Mouse (Mus musculus): ENCODE data around the gene Pgf. TPM values are rescaled to one million over a fixed set of nuclear protein-coding genes. Genes with fewer than 3 reads are reported as not detected.
A peak's percentile ranks its signal among the peaks of the same experiment; 100 is the strongest.

Pgf gene
- polyA plus RNA-seq, 1 experiment from 2014 or later: 9.9 TPM

- Histone ChIP-seq H3K9ac (ENCODE audit: low read length) (no peak overlapping the region), H3K4me3 (ENCODE audit: low read length) (no peak overlapping the region), H3K27ac (ENCODE audit: low read length) (peak overlapping the region; percentile 65), H3K9me3 (ENCODE audit: control insufficient read depth, low read length) (no peaks in the 10 kb centered on the region), H3K36me3 (ENCODE audit: control insufficient read depth, insufficient read depth, low read length) (no peaks in the 10 kb centered on the region), H3K4me1 (replicated peaks; ENCODE audit: control insufficient read depth, insufficient read depth, low read length) (peaks cover 42% of the 10 kb centered on the region), H3K4me2 (ENCODE audit: low read depth, low read length) (no peak overlapping the region), H3K27me3 (ENCODE audit: control insufficient read depth, insufficient read depth, low read depth, low read length) (no peaks in the 10 kb centered on the region)
- peak; percentile 83 for ATAC-seq (ENCODE audit: low read depth)
- 15% methylated on average over 4 of the region's 4 CpGs for WGBS
These were observed 17.0 kb upstream of the Pgf start for GRCm38 (mm10) chr12:85194623-85195018.

DNA sequence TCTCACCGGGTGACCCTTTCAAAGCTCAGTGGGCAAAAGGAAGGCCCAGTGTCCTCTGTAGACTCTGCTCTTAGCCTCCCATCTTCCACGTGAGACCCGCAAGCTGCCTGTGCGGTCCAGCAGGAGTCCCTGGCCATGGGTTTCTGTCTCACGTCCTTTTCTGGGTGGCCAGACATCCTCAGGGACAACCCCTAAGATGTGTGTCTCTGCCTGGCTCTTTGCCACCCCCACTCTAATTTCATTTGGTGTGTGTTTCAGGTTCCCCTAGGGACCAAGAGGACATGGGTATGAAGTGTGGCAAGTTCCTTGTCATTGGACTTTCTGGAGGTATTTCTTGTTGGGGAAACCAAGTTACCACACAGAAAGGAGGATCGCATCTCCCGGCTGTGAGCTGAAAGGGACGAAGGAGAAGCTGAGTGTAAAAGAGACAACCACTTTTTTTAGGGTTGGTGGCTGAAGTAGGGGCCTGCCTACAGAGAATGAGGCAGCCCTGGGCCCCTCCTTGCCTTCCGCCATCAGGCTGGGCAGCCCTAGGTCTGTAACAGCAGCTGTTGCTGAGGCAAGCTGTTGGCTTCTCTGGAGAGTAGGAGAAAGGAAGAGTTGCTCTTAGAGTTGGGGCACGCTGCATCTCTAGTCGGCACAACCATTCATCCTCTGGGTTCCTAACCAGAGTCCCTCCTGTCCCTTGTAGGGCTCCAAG is 16.5 kb upstream of the Pgf start:
- H3K4me1 ChIP-seq (replicated peaks; ENCODE audit: control insufficient read depth, insufficient read depth, low read length): peaks cover 42% of the 10 kb centered on the region
- H3K36me3 ChIP-seq (ENCODE audit: control insufficient read depth, insufficient read depth, low read length): no peaks in the 10 kb centered on the region
- 76% methylated on average over 11 of the region's 11 CpGs for WGBS
- no peak for ATAC-seq (ENCODE audit: low read depth)
- no peak overlapping the region for H3K4me3 ChIP-seq (ENCODE audit: low read length)
- no peak overlapping the region for H3K4me2 ChIP-seq (ENCODE audit: low read depth, low read length)
- H3K27ac ChIP-seq (ENCODE audit: low read length): peak overlapping the region; percentile 65
- H3K9me3 ChIP-seq (ENCODE audit: control insufficient read depth, low read length): no peaks in the 10 kb centered on the region
- H3K9ac ChIP-seq (ENCODE audit: low read length): no peak overlapping the region
- H3K27me3 ChIP-seq (ENCODE audit: control insufficient read depth, insufficient read depth, low read depth, low read length): no peaks in the 10 kb centered on the region

- Histone ChIP-seq H3K9me3 (ENCODE audit: control insufficient read depth, low read length) (no peaks in the 10 kb centered on the region), H3K36me3 (ENCODE audit: control insufficient read depth, insufficient read depth, low read length) (no peaks in the 10 kb centered on the region), H3K27me3 (ENCODE audit: control insufficient read depth, insufficient read depth, low read depth, low read length) (no peaks in the 10 kb centered on the region), H3K4me3 (ENCODE audit: low read length) (no peak overlapping the region), H3K9ac (ENCODE audit: low read length) (no peak overlapping the region), H3K4me2 (ENCODE audit: low read depth, low read length) (no peak overlapping the region), H3K27ac (ENCODE audit: low read length) (no peak overlapping the region), H3K4me1 (replicated peaks; ENCODE audit: control insufficient read depth, insufficient read depth, low read length) (peaks cover 42% of the 10 kb centered on the region)
- 74% methylated on average over 10 of the region's 10 CpGs for WGBS
- no peak for ATAC-seq (ENCODE audit: low read depth)
These were observed 15.6 kb upstream of the Pgf start for GRCm38 (mm10) chr12:85193146-85193545.

DNA sequence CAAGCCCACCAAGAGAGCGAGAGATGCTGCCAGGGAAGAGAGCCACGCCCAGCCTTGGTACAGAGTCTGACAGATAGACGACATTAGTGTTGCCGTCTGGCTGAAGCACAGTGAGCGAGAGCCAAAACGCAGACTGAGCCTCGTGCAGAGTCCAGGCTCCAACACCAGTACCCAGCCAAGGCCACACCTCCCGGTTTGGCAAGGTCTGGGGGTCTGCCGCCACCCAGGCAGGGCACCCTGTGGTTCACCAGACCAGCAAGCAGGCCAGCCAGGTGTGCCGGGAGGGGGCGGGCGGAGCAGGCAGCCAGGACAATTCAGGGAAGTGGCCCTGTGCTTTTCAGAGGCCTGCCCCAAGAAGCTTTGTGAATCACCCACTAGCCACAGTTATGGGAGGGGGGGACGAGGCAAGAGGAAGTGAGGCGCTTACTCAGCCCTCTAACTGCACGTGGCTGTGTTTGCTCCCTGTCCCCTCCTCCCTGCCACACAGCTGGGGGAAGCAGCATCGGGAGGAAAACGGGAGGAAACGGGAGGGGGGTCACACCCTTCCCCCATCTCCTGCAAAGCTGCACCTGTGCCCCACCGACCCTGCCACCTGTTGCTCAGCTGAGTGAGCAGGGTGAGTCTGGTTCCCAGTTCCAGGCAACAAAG is 15.0 kb upstream of the Pgf start:
- ATAC-seq (ENCODE audit: low read depth): peak; percentile 44
- Histone ChIP-seq H3K9me3 (ENCODE audit: control insufficient read depth, low read length) (no peaks in the 10 kb centered on the region), H3K36me3 (ENCODE audit: control insufficient read depth, insufficient read depth, low read length) (no peaks in the 10 kb centered on the region), H3K9ac (ENCODE audit: low read length) (peak overlapping the region; percentile 49; the same call in 1 of the 2 replicates), H3K27me3 (ENCODE audit: control insufficient read depth, insufficient read depth, low read depth, low read length) (no peaks in the 10 kb centered on the region), H3K4me2 (ENCODE audit: low read depth, low read length) (peak overlapping the region; percentile 28; the same call in 1 of the 2 replicates), H3K4me1 (replicated peaks; ENCODE audit: control insufficient read depth, insufficient read depth, low read length) (peaks cover 36% of the 10 kb centered on the region), H3K4me3 (ENCODE audit: low read length) (no peak overlapping the region), H3K27ac (ENCODE audit: low read length) (peak overlapping the region; percentile 50; the same call in 1 of the 2 replicates)
- 18% methylated on average over 19 of the region's 19 CpGs for WGBS

- H3K27ac ChIP-seq (ENCODE audit: low read length): no peak overlapping the region
- no peak overlapping the region for H3K4me2 ChIP-seq (ENCODE audit: low read depth, low read length)
- no peak overlapping the region for H3K9ac ChIP-seq (ENCODE audit: low read length)
- no peak for ATAC-seq (ENCODE audit: low read depth)
- H3K9me3 ChIP-seq (ENCODE audit: control insufficient read depth, low read length): no peaks in the 10 kb centered on the region
- 69% methylated on average over 7 of the region's 7 CpGs for WGBS
- peaks cover 33% of the 10 kb centered on the region for H3K4me1 ChIP-seq (replicated peaks; ENCODE audit: control insufficient read depth, insufficient read depth, low read length)
- H3K4me3 ChIP-seq (ENCODE audit: low read length): no peak overlapping the region
- H3K36me3 ChIP-seq (ENCODE audit: control insufficient read depth, insufficient read depth, low read length): no peaks in the 10 kb centered on the region
- no peaks in the 10 kb centered on the region for H3K27me3 ChIP-seq (ENCODE audit: control insufficient read depth, insufficient read depth, low read depth, low read length)
These were observed 12.7 kb upstream of the Pgf start for GRCm38 (mm10) chr12:85190290-85190689.

DNA sequence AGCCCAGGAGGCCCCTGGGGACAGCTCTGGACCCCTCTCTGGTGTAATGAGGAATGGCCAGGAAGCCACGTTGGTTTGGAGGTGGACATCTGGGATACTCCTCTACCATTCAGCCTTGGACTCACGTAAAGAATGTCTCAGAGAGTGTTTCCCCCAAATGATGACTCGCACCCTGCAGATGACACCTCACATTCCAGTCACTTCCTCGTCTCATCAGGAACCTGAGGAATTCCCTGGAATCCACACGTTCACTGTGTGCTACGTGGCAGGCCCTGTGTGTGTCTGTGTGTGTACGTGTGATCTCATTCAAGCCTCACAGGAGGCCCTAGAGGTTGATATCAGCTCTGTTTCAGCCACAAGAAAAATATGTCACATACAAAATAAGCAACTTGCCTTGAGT is 8.8 kb upstream of the Pgf start:
- Histone ChIP-seq H3K27me3 (ENCODE audit: control insufficient read depth, insufficient read depth, low read depth, low read length) (no peaks in the 10 kb centered on the region), H3K36me3 (ENCODE audit: control insufficient read depth, insufficient read depth, low read length) (no peaks in the 10 kb centered on the region), H3K9me3 (ENCODE audit: control insufficient read depth, low read length) (no peaks in the 10 kb centered on the region), H3K4me3 (ENCODE audit: low read length) (no peak overlapping the region), H3K4me1 (replicated peaks; ENCODE audit: control insufficient read depth, insufficient read depth, low read length) (peaks cover 18% of the 10 kb centered on the region), H3K4me2 (ENCODE audit: low read depth, low read length) (no peak overlapping the region), H3K9ac (ENCODE audit: low read length) (no peak overlapping the region), H3K27ac (ENCODE audit: low read length) (no peak overlapping the region)
- 57% methylated on average over 7 of the region's 7 CpGs for WGBS
- ATAC-seq (ENCODE audit: low read depth): no peak

DNA sequence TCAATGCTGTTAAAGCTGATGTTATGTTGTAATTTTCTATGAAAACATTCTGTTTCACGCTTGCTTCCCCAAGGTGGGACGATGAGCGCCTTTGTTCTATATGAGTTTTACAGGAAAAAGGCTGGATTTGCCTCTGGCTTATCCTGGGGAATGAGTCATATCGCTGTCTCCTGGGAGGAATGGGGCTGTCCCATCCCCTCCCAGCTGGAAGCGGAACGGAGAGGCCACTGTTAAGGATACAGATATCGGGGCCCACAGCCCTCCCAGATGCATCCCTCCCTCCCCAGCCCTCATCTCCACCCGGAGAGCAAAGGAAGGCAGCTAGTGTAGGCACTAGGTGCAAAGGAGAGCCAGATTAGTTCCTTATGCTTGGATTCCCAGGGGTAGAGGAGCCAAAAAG is 8.2 kb upstream of the Pgf start:
- H3K4me2 ChIP-seq (ENCODE audit: low read depth, low read length): no peak overlapping the region
- H3K4me3 ChIP-seq (ENCODE audit: low read length): no peak overlapping the region
- H3K27ac ChIP-seq (ENCODE audit: low read length): no peak overlapping the region
- no peak for ATAC-seq (ENCODE audit: low read depth)
- WGBS: 59% methylated on average over 8 of the region's 8 CpGs
- peaks cover 18% of the 10 kb centered on the region for H3K4me1 ChIP-seq (replicated peaks; ENCODE audit: control insufficient read depth, insufficient read depth, low read length)
- no peak overlapping the region for H3K9ac ChIP-seq (ENCODE audit: low read length)
- no peaks in the 10 kb centered on the region for H3K27me3 ChIP-seq (ENCODE audit: control insufficient read depth, insufficient read depth, low read depth, low read length)
- H3K36me3 ChIP-seq (ENCODE audit: control insufficient read depth, insufficient read depth, low read length): no peaks in the 10 kb centered on the region
- H3K9me3 ChIP-seq (ENCODE audit: control insufficient read depth, low read length): no peaks in the 10 kb centered on the region

- peak overlapping the region; percentile 26; the same call in 1 of the 2 replicates for H3K27ac ChIP-seq (ENCODE audit: low read length)
- H3K4me3 ChIP-seq (ENCODE audit: low read length): no peak overlapping the region
- H3K36me3 ChIP-seq (ENCODE audit: control insufficient read depth, insufficient read depth, low read length): no peaks in the 10 kb centered on the region
- H3K4me2 ChIP-seq (ENCODE audit: low read depth, low read length): no peak overlapping the region
- H3K27me3 ChIP-seq (ENCODE audit: control insufficient read depth, insufficient read depth, low read depth, low read length): no peaks in the 10 kb centered on the region; the same call in 1 of the 2 replicates
- ATAC-seq (ENCODE audit: low read depth): peak; percentile 66
- H3K9me3 ChIP-seq (ENCODE audit: control insufficient read depth, low read length): no peaks in the 10 kb centered on the region
- H3K4me1 ChIP-seq (replicated peaks; ENCODE audit: control insufficient read depth, insufficient read depth, low read length): peaks cover 18% of the 10 kb centered on the region
- WGBS: 44% methylated on average over 5 of the region's 5 CpGs
- no peak overlapping the region for H3K9ac ChIP-seq (ENCODE audit: low read length)
These were observed 6.5 kb upstream of the Pgf start for GRCm38 (mm10) chr12:85184118-85184517.

DNA sequence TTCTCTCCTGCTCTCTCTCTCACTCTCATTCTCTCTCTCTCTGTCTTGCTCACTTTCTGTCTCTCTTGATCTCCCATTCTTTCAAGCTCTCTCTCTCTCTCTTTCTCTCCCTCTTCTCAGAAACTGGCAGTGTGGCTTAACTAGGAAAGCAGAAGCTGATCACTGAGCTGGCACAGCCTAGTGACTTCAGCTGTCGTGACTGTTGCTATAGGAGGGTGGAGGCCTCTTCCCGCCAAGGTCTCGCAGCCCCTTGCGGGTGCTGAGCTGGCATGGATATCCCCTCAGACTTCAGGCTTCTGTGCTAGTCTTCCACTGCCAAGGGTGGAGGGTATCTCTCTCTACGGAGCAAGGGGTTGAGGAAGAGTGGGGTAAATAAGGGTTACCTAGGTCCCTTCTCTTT is 5.3 kb upstream of the Pgf start:
- 63% methylated on average over 5 of the region's 5 CpGs for WGBS
- H3K9ac ChIP-seq (ENCODE audit: low read length): no peak overlapping the region
- no peak for ATAC-seq (ENCODE audit: low read depth)
- H3K4me3 ChIP-seq (ENCODE audit: low read length): no peak overlapping the region
- H3K4me1 ChIP-seq (replicated peaks; ENCODE audit: control insufficient read depth, insufficient read depth, low read length): peaks cover 18% of the 10 kb centered on the region
- no peaks in the 10 kb centered on the region; the same call in 1 of the 2 replicates for H3K27me3 ChIP-seq (ENCODE audit: control insufficient read depth, insufficient read depth, low read depth, low read length)
- no peak overlapping the region for H3K27ac ChIP-seq (ENCODE audit: low read length)
- no peaks in the 10 kb centered on the region for H3K36me3 ChIP-seq (ENCODE audit: control insufficient read depth, insufficient read depth, low read length)
- no peak overlapping the region for H3K4me2 ChIP-seq (ENCODE audit: low read depth, low read length)
- no peaks in the 10 kb centered on the region for H3K9me3 ChIP-seq (ENCODE audit: control insufficient read depth, low read length)

Data from lung, embryonic 16.5 days (tissue).